Mouse (Mus musculus) cerebellum, adult 2 months (tissue): ENCODE results near the gene Fkbp5.

ENCODE experiments used
- CTCF ChIP-seq: fragments of 200-500 bp; IDR thresholded peaks from 2 replicates; pipeline ENCODE4 v1.5.1; 2011; ENCODE audit warnings: low read depth, mild to moderate bottlenecking, control low read depth, low read length, moderate library complexity, borderline replicate concordance; ENCODE audit not compliant: insufficient read depth
- POLR2A ChIP-seq: fragments of 200-500 bp; IDR thresholded peaks from 2 replicates; pipeline ENCODE4 v1.6.1; 2011; ENCODE audit warnings: low read length, control low read depth, borderline replicate concordance; ENCODE audit not compliant: insufficient read depth

- TF ChIP-seq POLR2A (no peak), CTCF (peak; percentile 97)
These were observed 109.7 kb downstream of the Fkbp5 start for GRCm38 (mm10) chr17:28407418-28408250.
